Mouse (Mus musculus) stomach, embryonic 16.5 days (tissue): ENCODE data around the gene Trio. TPM values are rescaled to one million over a fixed set of nuclear protein-coding genes. Genes with fewer than 3 reads are reported as not detected.
A peak's percentile ranks its signal among the peaks of the same experiment; 100 is the strongest.

Source experiments
- ATAC-seq: fragments of 200-750 bp; cut with Nextera tagmentation; 2 replicates; pipeline ENCODE4 v1.8.0; 2017; ENCODE audit warnings: moderate number of reproducible peaks, moderate TSS enrichment; ENCODE audit not compliant: insufficient read depth, low FRiP score
- H3K27ac ChIP-seq: fragments of 300-500 bp; sonication (generic); 2 replicates; pipeline ENCODE4 v1.5.1; 2014; ENCODE audit warnings: low read length
- H3K27me3 ChIP-seq: fragments of 300-500 bp; sonication (generic); 2 replicates; pipeline ENCODE4 v1.6.1; 2014; ENCODE audit warnings: low read length, control low read depth, mixed read lengths; ENCODE audit not compliant: control insufficient read depth, insufficient read depth
- H3K36me3 ChIP-seq: fragments of 300-500 bp; sonication (generic); 2 replicates; pipeline ENCODE4 v1.6.1; 2014; ENCODE audit warnings: low read length; ENCODE audit not compliant: control insufficient read depth, insufficient read depth
- H3K4me1 ChIP-seq: fragments of 300-500 bp; sonication (generic); 2 replicates; pipeline ENCODE4 v1.6.1; 2014; ENCODE audit warnings: low read length, control low read depth, mixed read lengths; ENCODE audit not compliant: control insufficient read depth, insufficient read depth
- H3K4me2 ChIP-seq: fragments of 300-500 bp; sonication (generic); 2 replicates; pipeline ENCODE4 v1.6.1; 2014; ENCODE audit warnings: low read depth, low read length, mixed read lengths
- H3K4me3 ChIP-seq: fragments of 300-500 bp; sonication (generic); replicated peaks from 2 replicates; pipeline ENCODE4 v1.5.1; 2014; ENCODE audit warnings: mild to moderate bottlenecking, low read length
- H3K9ac ChIP-seq: fragments of 300-500 bp; sonication (generic); 2 replicates; pipeline ENCODE4 v1.6.1; 2014; ENCODE audit warnings: low read length
- H3K9me3 ChIP-seq: fragments of 300-500 bp; sonication (generic); replicated peaks from 2 replicates; pipeline ENCODE4 v1.6.1; 2016; ENCODE audit warnings: low read length, control low read depth; ENCODE audit not compliant: control insufficient read depth
- WGBS: fragments of 180-500 bp; shearing (Covaris S2); extraction: QIAGEN DNeasy Blood & Tissue Kit; methylation state at CpG from one replicate; pipeline ENCODE4 v1.1.7; 2014; 5-methylcytosine and 5-hydroxymethylcytosine counted together
- polyA plus RNA-seq: library from polyadenylated mRNA; unstranded; fragments of >200 nt; fragmentation: Nextera tagmentation; extraction: Ambion mirVana; gene quantifications from 2 replicates; pipeline ENCODE4 v1.2.1, GENCODE M21; 2015

The Trio gene
- polyA plus RNA-seq: 22.0 and 22.9 TPM in 2 replicates

DNA sequence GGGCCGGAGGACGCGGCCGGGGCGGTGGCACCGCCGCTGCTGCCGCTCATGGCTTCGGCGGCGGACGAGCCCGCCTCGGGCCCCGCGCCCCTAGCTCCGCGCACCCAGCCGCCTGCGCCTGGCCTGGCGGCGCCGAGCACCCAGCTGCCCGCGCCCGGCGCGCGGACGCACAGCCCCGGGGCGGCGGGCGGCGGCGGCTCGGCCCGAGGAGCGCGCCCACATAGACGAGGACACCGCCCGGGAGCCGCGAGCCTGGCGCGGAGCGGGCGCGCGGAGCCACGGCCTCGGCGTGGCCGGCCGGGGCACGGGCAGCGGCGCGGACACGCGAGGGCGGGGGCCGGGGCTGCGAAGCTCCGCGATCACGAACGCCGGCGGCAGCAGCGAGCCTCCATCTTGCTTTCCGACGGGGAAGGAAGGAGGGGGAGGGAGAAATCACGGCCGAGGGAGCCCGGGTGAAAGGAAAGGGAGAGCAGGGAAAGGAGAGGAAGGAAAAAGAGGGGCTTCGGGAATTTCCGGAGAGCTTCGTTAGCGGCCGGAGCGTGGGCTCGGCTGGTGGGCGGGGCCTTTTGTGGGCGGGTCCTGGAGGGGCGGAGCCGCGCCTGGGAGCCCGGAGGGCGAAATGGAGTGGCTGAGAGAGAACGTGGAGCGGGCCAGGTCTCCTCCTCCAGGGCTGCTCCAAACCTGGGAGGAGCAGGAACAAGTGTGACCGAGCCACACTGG is at the start of gene Trio:
Gene Trio (minus strand): TSS at position 402 of the 720 bp plus-strand sequence.
- WGBS: under 1% methylated on average over 80 of the region's 94 CpGs
- Histone ChIP-seq H3K36me3 (no peaks in the 10 kb centered on the region), H3K4me1 (peaks cover 29% of the 10 kb centered on the region), H3K9ac (peak within 1 kb of the TSS; percentile 98), H3K4me2 (peak within 1 kb of the TSS; percentile 82), H3K4me3 (peak within 1 kb of the TSS; percentile 94), H3K27me3 (no peaks in the 10 kb centered on the region), H3K27ac (peak within 1 kb of the TSS; percentile 97), H3K9me3 (no peaks in the 10 kb centered on the region)
- ATAC-seq: peak; percentile 98

GRCm38 (mm10) chr15:28074416-28074970 is 48.8 kb upstream of the Trio start:
- Histone ChIP-seq H3K36me3 (no peaks in the 10 kb centered on the region), H3K27ac (no peak overlapping the region), H3K4me2 (no peak overlapping the region), H3K9me3 (no peaks in the 10 kb centered on the region), H3K9ac (no peak overlapping the region), H3K4me3 (no peak overlapping the region), H3K27me3 (no peaks in the 10 kb centered on the region), H3K4me1 (no peaks in the 10 kb centered on the region)
- WGBS: 79% methylated on average over 4 of the region's 4 CpGs
- no peak for ATAC-seq

DNA sequence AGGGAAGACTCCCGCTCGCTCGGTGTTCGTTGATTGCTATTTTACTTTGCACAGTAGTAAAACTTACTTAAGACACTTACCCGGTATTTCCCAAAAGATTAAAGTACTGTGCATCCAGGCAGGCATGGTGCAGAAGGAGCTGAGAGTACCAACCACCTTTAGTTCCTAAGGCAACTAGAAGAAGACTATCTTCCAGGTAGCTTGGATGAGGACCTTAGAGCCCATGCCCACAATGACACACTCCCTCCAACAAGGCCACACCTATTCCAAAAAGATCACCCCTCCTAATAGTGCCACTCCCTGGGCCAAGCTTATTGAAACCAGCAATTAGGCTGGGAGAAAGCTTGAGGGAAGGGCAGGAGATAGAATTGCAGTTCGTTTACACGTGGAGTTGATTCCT is 46.0 kb upstream of the Trio start:
- H3K9ac ChIP-seq: no peak overlapping the region
- WGBS: 44% methylated on average over 7 of the region's 7 CpGs
- H3K27me3 ChIP-seq: no peaks in the 10 kb centered on the region
- H3K27ac ChIP-seq: no peak overlapping the region
- H3K4me3 ChIP-seq: no peak overlapping the region
- no peaks in the 10 kb centered on the region for H3K36me3 ChIP-seq
- no peak overlapping the region for H3K4me2 ChIP-seq
- H3K4me1 ChIP-seq: no peaks in the 10 kb centered on the region
- no peak for ATAC-seq
- no peaks in the 10 kb centered on the region for H3K9me3 ChIP-seq

GRCm38 (mm10) chr15:28070771-28071419 is 45.2 kb upstream of the Trio start:
- no peak overlapping the region for H3K4me3 ChIP-seq

DNA sequence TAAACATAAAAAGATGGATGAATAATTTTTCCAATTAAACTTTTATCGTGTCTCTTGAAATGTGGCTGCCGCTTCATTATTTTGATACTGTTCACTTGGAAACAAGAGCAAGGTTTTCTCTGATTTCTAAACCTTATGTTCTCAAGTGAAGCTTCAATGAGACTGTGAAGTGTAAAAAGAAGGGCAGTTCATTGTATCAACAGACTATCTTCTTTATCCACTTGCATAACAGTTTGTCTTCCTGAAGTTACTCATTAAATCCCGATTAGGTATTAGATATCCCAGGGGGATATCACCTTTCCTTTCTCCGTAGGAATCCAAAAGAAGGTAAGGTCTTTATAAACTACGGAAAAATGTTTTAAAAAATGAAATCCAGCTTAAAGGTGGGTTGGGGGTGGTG is 44.6 kb upstream of the Trio start:
- no peak for ATAC-seq
- Histone ChIP-seq H3K36me3 (no peaks in the 10 kb centered on the region), H3K4me3 (no peak overlapping the region), H3K4me1 (no peaks in the 10 kb centered on the region), H3K27ac (no peak overlapping the region), H3K27me3 (no peaks in the 10 kb centered on the region), H3K9ac (no peak overlapping the region), H3K4me2 (no peak overlapping the region), H3K9me3 (no peaks in the 10 kb centered on the region)
- 62% methylated on average over 5 of the region's 5 CpGs for WGBS

More at GRCm38 (mm10) chr15:28070771-28071419, 45.2 kb upstream of the Trio start:
- Histone ChIP-seq H3K9ac (no peak overlapping the region), H3K27me3 (no peaks in the 10 kb centered on the region), H3K27ac (no peak overlapping the region), H3K4me1 (no peaks in the 10 kb centered on the region), H3K4me2 (no peak overlapping the region), H3K9me3 (no peaks in the 10 kb centered on the region), H3K36me3 (no peaks in the 10 kb centered on the region)
- no peak for ATAC-seq
- WGBS: 9% methylated on average over 12 of the region's 12 CpGs

DNA sequence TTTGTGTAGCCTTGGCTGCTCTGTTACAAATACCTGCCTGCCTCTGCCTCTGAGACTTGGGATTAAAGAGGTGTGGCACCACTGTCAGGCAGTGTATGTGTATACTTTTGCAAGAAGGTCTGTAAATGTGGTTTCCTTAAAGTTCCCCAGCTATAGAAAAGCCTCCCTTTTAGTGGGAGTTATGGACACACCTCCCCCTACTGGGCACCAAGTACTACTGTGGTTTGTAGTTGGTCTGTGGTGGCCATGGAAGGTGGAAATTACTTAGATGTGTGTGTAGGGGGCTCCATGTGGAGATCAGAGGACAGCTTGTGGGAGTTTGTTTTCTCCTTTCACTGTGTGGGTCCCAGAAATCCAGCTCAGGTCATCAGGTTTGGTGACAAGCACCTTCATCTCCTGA is 41.7 kb upstream of the Trio start:
- Histone ChIP-seq H3K9me3 (no peaks in the 10 kb centered on the region), H3K4me1 (no peaks in the 10 kb centered on the region), H3K9ac (no peak overlapping the region), H3K36me3 (no peaks in the 10 kb centered on the region), H3K27me3 (no peaks in the 10 kb centered on the region), H3K27ac (no peak overlapping the region), H3K4me3 (no peak overlapping the region), H3K4me2 (no peak overlapping the region)
- no peak for ATAC-seq

DNA sequence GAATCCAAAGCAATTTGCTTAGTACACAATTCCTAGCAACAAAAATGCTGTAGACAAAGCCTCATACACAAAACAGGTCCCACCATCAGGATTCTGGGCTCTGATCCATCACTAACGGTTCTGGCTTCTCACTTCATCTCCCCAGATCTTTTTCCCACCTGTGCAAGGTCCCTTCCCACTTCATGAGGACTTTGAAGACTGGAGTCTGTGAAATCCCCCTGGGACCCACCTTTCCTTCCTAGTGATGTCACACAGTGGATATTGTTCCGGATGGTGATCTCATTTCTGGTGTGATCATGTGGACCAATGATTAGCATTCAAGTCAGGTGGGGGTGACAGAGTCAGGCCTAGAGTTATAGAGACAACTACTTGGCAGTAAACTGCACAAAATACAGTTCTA is 40.8 kb upstream of the Trio start:
- H3K4me2 ChIP-seq: no peak overlapping the region
- H3K27me3 ChIP-seq: no peaks in the 10 kb centered on the region
- H3K9me3 ChIP-seq: no peaks in the 10 kb centered on the region
- ATAC-seq: no peak
- H3K36me3 ChIP-seq: no peaks in the 10 kb centered on the region
- no peaks in the 10 kb centered on the region for H3K4me1 ChIP-seq
- 74% methylated on average over 2 of the region's 2 CpGs for WGBS
- no peak overlapping the region for H3K27ac ChIP-seq
- H3K9ac ChIP-seq: no peak overlapping the region
- H3K4me3 ChIP-seq: no peak overlapping the region

DNA sequence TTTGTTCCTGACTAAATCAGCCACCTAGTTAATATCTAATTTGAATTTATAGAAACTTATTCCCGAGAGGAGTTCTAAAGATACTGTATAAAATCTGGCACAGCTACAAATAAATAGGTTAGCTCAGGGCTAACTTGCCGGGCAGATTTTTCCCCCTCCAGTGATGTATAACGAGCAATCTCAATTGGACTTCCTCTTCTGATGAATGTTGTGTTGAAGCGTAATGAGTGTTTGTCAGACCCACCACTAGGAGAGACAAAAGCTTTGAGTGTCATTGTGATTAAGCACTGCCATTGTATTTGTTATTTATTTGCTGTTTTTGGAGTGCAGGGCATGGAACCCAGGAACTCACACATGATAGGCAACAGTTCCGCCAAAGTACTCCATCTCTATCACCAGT is 39.9 kb upstream of the Trio start:
- H3K27me3 ChIP-seq: no peaks in the 10 kb centered on the region
- ATAC-seq: no peak
- no peaks in the 10 kb centered on the region for H3K4me1 ChIP-seq
- 74% methylated on average over 5 of the region's 5 CpGs for WGBS
- H3K9ac ChIP-seq: no peak overlapping the region
- H3K9me3 ChIP-seq: no peaks in the 10 kb centered on the region
- H3K36me3 ChIP-seq: no peaks in the 10 kb centered on the region
- no peak overlapping the region for H3K4me2 ChIP-seq
- H3K4me3 ChIP-seq: no peak overlapping the region
- H3K27ac ChIP-seq: no peak overlapping the region

GRCm38 (mm10) chr15:28064733-28065088 is 39.1 kb upstream of the Trio start:
- no peak overlapping the region for H3K9ac ChIP-seq
- H3K9me3 ChIP-seq: no peaks in the 10 kb centered on the region
- 31% methylated on average over 1 of the region's 1 CpGs for WGBS
- no peak for ATAC-seq
- H3K27me3 ChIP-seq: no peaks in the 10 kb centered on the region
- H3K27ac ChIP-seq: no peak overlapping the region
- no peaks in the 10 kb centered on the region for H3K4me1 ChIP-seq
- no peak overlapping the region for H3K4me3 ChIP-seq
- no peaks in the 10 kb centered on the region for H3K36me3 ChIP-seq
- H3K4me2 ChIP-seq: no peak overlapping the region
